Comparison of ENCODE assay signal across 10 mouse cellular contexts in the genomic region with DNA sequence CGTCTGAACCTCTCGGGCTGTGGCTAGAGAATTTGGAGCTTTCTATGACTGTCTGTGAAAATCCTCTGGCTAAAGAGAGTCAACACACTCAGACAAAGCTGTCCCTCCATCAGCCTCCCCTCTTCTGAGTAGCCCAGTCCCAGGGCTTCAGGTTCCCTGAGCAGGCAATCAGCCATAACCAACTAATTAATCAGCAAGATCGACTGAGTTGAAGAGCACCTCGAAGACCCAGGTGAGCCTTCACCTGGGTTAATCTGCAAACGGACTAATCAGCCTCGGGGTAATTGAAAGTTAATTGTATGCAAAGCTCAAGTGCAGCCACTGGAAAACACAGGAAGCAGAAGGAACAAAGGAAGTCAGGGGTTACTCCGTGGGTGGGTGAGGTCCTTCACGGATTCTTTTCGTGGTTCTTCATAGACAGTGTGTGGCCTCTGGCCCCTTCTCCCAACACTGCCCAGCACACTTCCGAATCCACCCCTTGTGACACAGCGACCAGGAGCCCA. TPM values are rescaled to one million over a fixed set of nuclear protein-coding genes. Genes with fewer than 3 reads are reported as not detected.
A peak's percentile ranks its signal among the peaks of the same experiment; 100 is the strongest.
DNase-seq lines count a peak whose midpoint lies in the region; ATAC-seq and TF ChIP-seq lines count a peak whose summit lies in the region.
"Had no signal": no experiment of that assay in that cellular context is flagged by ENCODE, and none has a peak within 500 bp of the region (broad histone marks: within the 10 kb centered on the region; RNA-seq: fewer than 3 reads in every experiment).

No protein-coding gene starts in this region.

- no peak for TF ChIP-seq POLR2A in kidney, adult 2 months (IDR thresholded peaks at IDR 0.05; ENCODE audit: low read depth, low read length)

- WGBS in heart, embryonic 12.5 days: 13% methylated on average over 11 of the region's 11 CpGs
- WGBS in forebrain, embryonic 10.5 days: 4% methylated on average over 11 of the region's 11 CpGs
- WGBS in kidney, adult 2 months: 13% methylated on average over 11 of the region's 11 CpGs
- WGBS in midbrain, embryonic 13.5 days: 3% methylated on average over 11 of the region's 11 CpGs

- no peak overlapping the region for H3K9ac ChIP-seq in heart, embryonic 12.5 days
- H3K9ac ChIP-seq in midbrain, embryonic 13.5 days (replicated peaks): peak overlapping the region; percentile 37; the same call in 1 of the 2 replicates

- peaks cover 39% of the 10 kb centered on the region for H3K4me1 ChIP-seq in heart, embryonic 12.5 days (replicated peaks)
- peaks cover 45% of the 10 kb centered on the region for H3K4me1 ChIP-seq in forebrain, embryonic 10.5 days
- H3K4me1 ChIP-seq in kidney, adult 2 months (ENCODE audit: control insufficient read depth, insufficient read depth, low read length): peaks cover 45% of the 10 kb centered on the region
- peaks cover 31% of the 10 kb centered on the region for H3K4me1 ChIP-seq in midbrain, embryonic 13.5 days (replicated peaks)

- no peaks in the 10 kb centered on the region for H3K9me3 ChIP-seq in heart, embryonic 12.5 days (replicated peaks)
- H3K9me3 ChIP-seq in forebrain, embryonic 10.5 days: no peaks in the 10 kb centered on the region
- no peaks in the 10 kb centered on the region for H3K9me3 ChIP-seq in midbrain, embryonic 13.5 days

- peak overlapping the region; percentile 54 for H3K4me2 ChIP-seq in heart, embryonic 12.5 days
- H3K4me2 ChIP-seq in midbrain, embryonic 13.5 days (replicated peaks): peak overlapping the region; percentile 46

- no peak overlapping the region for H3K4me3 ChIP-seq in heart, embryonic 12.5 days
- peak overlapping the region; percentile 29; the same call in 1 of the 2 replicates for H3K4me3 ChIP-seq in forebrain, embryonic 10.5 days
- peak overlapping the region; percentile 3; the same call in 1 of the 2 replicates for H3K4me3 ChIP-seq in kidney, adult 2 months (ENCODE audit: insufficient read depth, low read depth, low read length)
- peak overlapping the region; percentile 6; the same call in 1 of the 2 replicates for H3K4me3 ChIP-seq in midbrain, embryonic 13.5 days (replicated peaks)

- no peak for ATAC-seq in heart, embryonic 12.5 days (ENCODE audit: insufficient number of reproducible peaks, low FRiP score)
- peak; percentile 49 for ATAC-seq in midbrain, embryonic 13.5 days
- no peak for ATAC-seq in megakaryocyte-erythroid progenitor cell, adult 5-6 weeks (replicated peaks; ENCODE audit: low FRiP score, low TSS enrichment, poor library complexity, severe bottlenecking)
- ATAC-seq: activated CD4-positive, CD25-positive, alpha-beta regulatory T cell, adult 4 months had no signal

- no peaks in the 10 kb centered on the region; the same call in 1 of the 2 replicates for H3K27me3 ChIP-seq in heart, embryonic 12.5 days (replicated peaks)
- peaks cover 74% of the 10 kb centered on the region for H3K27me3 ChIP-seq in forebrain, embryonic 10.5 days (ENCODE audit: poor library complexity, severe bottlenecking)
- H3K27me3 ChIP-seq in kidney, adult 2 months (replicated peaks; ENCODE audit: control insufficient read depth, insufficient read depth, low read length): no peaks in the 10 kb centered on the region
- H3K27me3 ChIP-seq in midbrain, embryonic 13.5 days: 0 out of 2 replicates have a peak, but pooled peaks cover 15% of the 10 kb centered on the region

- no peak for DNase-seq in heart, postnatal 10 days
- DNase-seq in forebrain, embryonic 10.5 days (ENCODE audit: extremely low spot score, low spot score): peak; percentile 36
- peak; percentile 86 for DNase-seq in kidney, adult 2 months
- no peak for DNase-seq in adrenal gland, postnatal 25 days
- DNase-seq in cerebellum, postnatal 14 days: no peak
- DNase-seq: thymus, adult 2 months had no signal

- no peaks in the 10 kb centered on the region for H3K36me3 ChIP-seq in heart, embryonic 12.5 days
- no peaks in the 10 kb centered on the region for H3K36me3 ChIP-seq in forebrain, embryonic 10.5 days (replicated peaks)
- H3K36me3 ChIP-seq in kidney, adult 2 months (ENCODE audit: control insufficient read depth, insufficient read depth, low read length): no peaks in the 10 kb centered on the region
- no peaks in the 10 kb centered on the region for H3K36me3 ChIP-seq in midbrain, embryonic 13.5 days

- no peak for TF ChIP-seq CTCF in kidney, adult 2 months (conservative IDR thresholded peaks at IDR 0.05; ENCODE audit: insufficient read depth, insufficient read length, low read depth, low read length)

- no peak overlapping the region for H3K27ac ChIP-seq in heart, embryonic 12.5 days (ENCODE audit: poor library complexity, severe bottlenecking)
- H3K27ac ChIP-seq in forebrain, embryonic 10.5 days: peak overlapping the region; percentile 74
- peak overlapping the region; percentile 97 for H3K27ac ChIP-seq in kidney, adult 2 months (ENCODE audit: insufficient read depth, low read depth, low read length)
- H3K27ac ChIP-seq in midbrain, embryonic 13.5 days: no peak overlapping the region

- intact Hi-C loops in heart, postnatal 10 days (cut with DNase I): no loop called here

RNA-seq across cellular contexts. Expression of gene Hlf, which starts 19.9 kb away (rescaled TPM):
- 2.7 and 3.7 TPM in 2 replicates for polyA plus RNA-seq in heart, embryonic 12.5 days (2016; fragmentation: Nextera tagmentation; extraction: Ambion mirVana)
- 10 to 100 TPM; 15.7 to 22.1 TPM for total RNA-seq in heart, postnatal 10 days (2021)
- polyA plus RNA-seq in forebrain, embryonic 10.5 days (2016; fragmentation: Nextera tagmentation; extraction: Ambion mirVana): 0.73 and 1.3 TPM in 2 replicates
- 36.5 and 39.7 TPM in 2 replicates for polyA plus RNA-seq in kidney, adult 2 months (2012; rRNA removed)
- 4.1 and 4.4 TPM in 2 replicates for polyA plus RNA-seq in midbrain, embryonic 13.5 days (2015; fragmentation: Nextera tagmentation; extraction: Ambion mirVana)
- 17.9 and 22.8 TPM in 2 replicates for total RNA-seq in adrenal gland, postnatal 25 days (2021)
- 0.70 and 4.8 TPM in 2 replicates for total RNA-seq in megakaryocyte-erythroid progenitor cell, adult 5-6 weeks (2014; fragmentation: Nextera tagmentation)
- total RNA-seq in megakaryocyte-erythroid progenitor cell, adult 5-6 weeks (2017): 0.70 and 4.6 TPM in 2 replicates

Comparison
In these comparisons a context has a peak if more than half of its experiments do, and no peak if none do; other contexts are left out.
1. H3K27ac ChIP-seq: peak in forebrain, embryonic 10.5 days (single experiment) and kidney, adult 2 months (single experiment); none in heart, embryonic 12.5 days (single experiment) and midbrain, embryonic 13.5 days (single experiment).
2. DNase-seq: peak in forebrain, embryonic 10.5 days (single experiment) and kidney, adult 2 months (single experiment); none in heart, postnatal 10 days (0 of 2), adrenal gland, postnatal 25 days (single experiment) and cerebellum, postnatal 14 days (0 of 2).